In genomic region chr3:89213803-89214530, GRCm38 (mm10) we compare ENCODE assay signal across 8 mouse cellular contexts. TPM values are rescaled to one million over a fixed set of nuclear protein-coding genes. Genes with fewer than 3 reads are reported as not detected.
DNase-seq lines count a peak whose midpoint lies in the region; ATAC-seq and TF ChIP-seq lines count a peak whose summit lies in the region.

No protein-coding gene starts in this region.

- no peaks in the 10 kb centered on the region for H3K27me3 ChIP-seq in hindbrain, embryonic 16.5 days (replicated peaks; ENCODE audit: control insufficient read depth, insufficient read depth, low read length)

- H3K79me2 ChIP-seq in macrophage (ENCODE audit: inconsistent target) = peaks cover 16% of the 10 kb centered on the region

- H3K9me3 ChIP-seq in hindbrain, embryonic 16.5 days (ENCODE audit: control insufficient read depth, low read length) = no peaks in the 10 kb centered on the region

- WGBS in hindbrain, embryonic 16.5 days = under 1% methylated on average over 64 of the region's 69 CpGs
- under 1% methylated on average over 54 of the region's 69 CpGs for WGBS in macrophage (ENCODE audit: missing documents)

- peaks cover 25% of the 10 kb centered on the region for H3K4me1 ChIP-seq in hindbrain, embryonic 16.5 days (ENCODE audit: control insufficient read depth, insufficient read depth, low read depth, low read length)

- H3K36me3 ChIP-seq in hindbrain, embryonic 16.5 days (ENCODE audit: control insufficient read depth, insufficient read depth, low read length) = peaks cover 11% of the 10 kb centered on the region
- peaks cover 8% of the 10 kb centered on the region; the same call in 1 of the 2 replicates for H3K36me3 ChIP-seq in macrophage (ENCODE audit: inconsistent target)

- H3K27ac ChIP-seq in hindbrain, embryonic 16.5 days (ENCODE audit: low read depth, low read length) = peak overlapping the region; percentile 99
- H3K27ac ChIP-seq in left cerebral cortex, adult 2 months = peak overlapping the region; percentile 93
- H3K27ac ChIP-seq in macrophage = peak overlapping the region; percentile 54

- H3K9ac ChIP-seq in hindbrain, embryonic 16.5 days (ENCODE audit: low read depth, low read length) = peak overlapping the region; percentile 86

- peak overlapping the region; percentile 89 for H3K4me3 ChIP-seq in hindbrain, embryonic 16.5 days (ENCODE audit: low read length)
- peak overlapping the region; percentile 66 for H3K4me3 ChIP-seq in left cerebral cortex, adult 2 months
- peak overlapping the region; percentile 98 for H3K4me3 ChIP-seq in macrophage (ENCODE audit: inconsistent target)

- DNase-seq in ZHBTc4 (ENCODE audit: low read depth, low spot score) = peak; percentile 96
- DNase-seq in cerebellum, postnatal 4 days (ENCODE audit: low spot score in 2 of 2) = peak; percentile 74 to 92
- peak; percentile 95 for DNase-seq in gastrocnemius, adult 18-20 months (ENCODE audit: low spot score)
- DNase-seq in left cerebral cortex, adult 2 months (ENCODE audit: extremely low spot score in 1 of 2, low spot score in 2 of 2) = peak; percentile 90 to 91
- DNase-seq in retina, postnatal 7 days (ENCODE audit: low read depth, low spot score) = peak; percentile 85
- peak; percentile 92 for DNase-seq in urinary bladder, adult 18-20 months (ENCODE audit: low spot score in 2 of 2)

- intact Hi-C loops in left cerebral cortex, adult 2 months (cut with DNase I) = loop anchor here (1.0 to 2.0 kb wide), 3 partner anchors 12 to 121 kb away; partner anchors contain the start of genes Gba and Rusc1

- peak; percentile 90 for ATAC-seq in hindbrain, embryonic 16.5 days

- H3K4me2 ChIP-seq in hindbrain, embryonic 16.5 days (ENCODE audit: low read length) = peak overlapping the region; percentile 60

- no peak for TF ChIP-seq CTCF in left cerebral cortex, adult 2 months (IDR thresholded peaks at IDR 0.05)

RNA-seq across cellular contexts. Expression of gene Thbs3, which starts 1.0 kb away (rescaled TPM):
- 1 to 10 TPM; 3.6 to 9.2 TPM for total RNA-seq in gastrocnemius, adult 18-20 months (2021)
- 47.5 and 53.0 TPM in 2 replicates for polyA plus RNA-seq in hindbrain, embryonic 16.5 days (2015; fragmentation: Nextera tagmentation; extraction: Ambion mirVana)
- 10 to 100 TPM; 21.2 to 21.9 TPM for total RNA-seq in left cerebral cortex, adult 2 months (2021)
- 1 to 10 TPM in 24 of 26 experiments, under 1 TPM in 2; 0.68 to 10.0 (median 3.3) TPM for total RNA-seq in macrophage (2018; cell fraction: chromatin; rRNA removed)
- total RNA-seq in macrophage (2018; cell fraction: cytosol; rRNA removed) = under 1 TPM in 18 of 26 experiments, not detected in 8; 0.05 to 0.68 (median 0.23) TPM
- total RNA-seq in macrophage (2018; cell fraction: nucleus; rRNA removed) = 1 to 10 TPM in 16 of 26 experiments, under 1 TPM in 10; 0.31 to 4.4 (median 1.5) TPM
- 0.17 to 0.68 TPM (median 0.34 TPM) in 3 replicates for polyA plus RNA-seq in macrophage (2018)

RNA-seq across cellular contexts. Expression of gene Gba, which starts 11.2 kb away (rescaled TPM):
- total RNA-seq in gastrocnemius, adult 18-20 months (2021) = 10 to 100 TPM; 15.5 to 17.8 TPM
- polyA plus RNA-seq in hindbrain, embryonic 16.5 days (2015; fragmentation: Nextera tagmentation; extraction: Ambion mirVana) = 51.8 and 54.0 TPM in 2 replicates
- 10 to 100 TPM; 64.9 to 66.8 TPM for total RNA-seq in left cerebral cortex, adult 2 months (2021)
- 100 to 1,000 TPM in 25 of 26 experiments, 10 to 100 TPM in 1; 94.8 to 225 (median 139) TPM for total RNA-seq in macrophage (2018; cell fraction: chromatin; rRNA removed)
- 100 to 1,000 TPM; 167 to 269 (median 214) TPM for total RNA-seq in macrophage (2018; cell fraction: cytosol; rRNA removed)
- 100 to 1,000 TPM; 126 to 313 (median 238) TPM for total RNA-seq in macrophage (2018; cell fraction: nucleus; rRNA removed)
- 205 to 294 TPM (median 220 TPM) in 3 replicates for polyA plus RNA-seq in macrophage (2018)

RNA-seq across cellular contexts. Expression of gene Mtx1, which starts 12.9 kb away (rescaled TPM):
- 10 to 100 TPM; 45.4 to 46.7 TPM for total RNA-seq in gastrocnemius, adult 18-20 months (2021)
- 163 and 166 TPM in 2 replicates for polyA plus RNA-seq in hindbrain, embryonic 16.5 days (2015; fragmentation: Nextera tagmentation; extraction: Ambion mirVana)
- 10 to 100 TPM; 96.2 to 99.9 TPM for total RNA-seq in left cerebral cortex, adult 2 months (2021)
- 10 to 100 TPM; 15.2 to 85.6 (median 46.7) TPM for total RNA-seq in macrophage (2018; cell fraction: chromatin; rRNA removed)
- 10 to 100 TPM; 41.9 to 74.6 (median 63.6) TPM for total RNA-seq in macrophage (2018; cell fraction: cytosol; rRNA removed)
- total RNA-seq in macrophage (2018; cell fraction: nucleus; rRNA removed) = 10 to 100 TPM; 27.0 to 68.5 (median 49.9) TPM
- polyA plus RNA-seq in macrophage (2018) = 55.2 to 102 TPM (median 79.3 TPM) in 3 replicates

RNA-seq across cellular contexts. Expression of gene Muc1, which starts 14.9 kb away (rescaled TPM):
- under 1 TPM; 0.18 to 0.40 TPM for total RNA-seq in gastrocnemius, adult 18-20 months (2021)
- polyA plus RNA-seq in hindbrain, embryonic 16.5 days (2015; fragmentation: Nextera tagmentation; extraction: Ambion mirVana) = 0.59 and 0.90 TPM in 2 replicates
- under 1 TPM; 0.29 to 0.33 TPM for total RNA-seq in left cerebral cortex, adult 2 months (2021)
- total RNA-seq in macrophage (2018; cell fraction: chromatin; rRNA removed) = under 1 TPM in 3 of 26 experiments, not detected in 23; 0.57 to 0.71 (median 0.67) TPM
- total RNA-seq in macrophage (2018; cell fraction: cytosol; rRNA removed) = under 1 TPM in 11 of 26 experiments, not detected in 15; 0.03 to 0.52 (median 0.08) TPM
- total RNA-seq in macrophage (2018; cell fraction: nucleus; rRNA removed) = 1 to 10 TPM in 3 of 26 experiments, under 1 TPM in 3, not detected in 20; 0.56 to 2.9 (median 0.94) TPM
- not detected in 3 replicates for polyA plus RNA-seq in macrophage (2018)

RNA-seq across cellular contexts. Expression of gene Fam189b, which starts 31.0 kb away (rescaled TPM):
- 10 to 100 TPM; 16.5 to 22.2 TPM for total RNA-seq in gastrocnemius, adult 18-20 months (2021)
- polyA plus RNA-seq in hindbrain, embryonic 16.5 days (2015; fragmentation: Nextera tagmentation; extraction: Ambion mirVana) = 35.4 and 40.8 TPM in 2 replicates
- total RNA-seq in left cerebral cortex, adult 2 months (2021) = 10 to 100 TPM; 56.9 to 60.4 TPM
- total RNA-seq in macrophage (2018; cell fraction: chromatin; rRNA removed) = 10 to 100 TPM in 1 of 26 experiments, 1 to 10 TPM in 21, under 1 TPM in 4; 0.31 to 12.9 (median 3.6) TPM
- 1 to 10 TPM; 1.3 to 6.5 (median 3.0) TPM for total RNA-seq in macrophage (2018; cell fraction: cytosol; rRNA removed)
- total RNA-seq in macrophage (2018; cell fraction: nucleus; rRNA removed) = 1 to 10 TPM in 24 of 26 experiments, under 1 TPM in 2; 0.71 to 9.0 (median 3.4) TPM
- 1.1 to 4.4 TPM (median 1.9 TPM) in 3 replicates for polyA plus RNA-seq in macrophage (2018)

Comparison
In these comparisons a context has a peak if more than half of its experiments do, and no peak if none do; other contexts are left out.
1. Peak in every context shown above with its lines: DNase-seq, ATAC-seq, H3K4me3 ChIP-seq and H3K27ac ChIP-seq.